Mouse (Mus musculus): ENCODE measurements around the gene AC170998.1. TPM values are rescaled to one million over a fixed set of nuclear protein-coding genes. Genes with fewer than 3 reads are reported as not detected.
"Not testable (repeated sequence)": the region's sequence is repeated elsewhere in the genome, so short reads cannot be mapped to it uniquely, and the experiment has no call there.

Gene AC170998.1
- total RNA-seq, 2 experiments from 2014 or later, result 2.2 to 3.6 TPM

GRCm38 (mm10) chr17:28743916-28744315 is 18.0 kb downstream of the AC170998.1 start:
- DNase-seq (ENCODE audit: low spot score in 2 of 2), result peak in 1 of 2 experiments; percentile 28
- intact Hi-C loops (cut with DNase I), result loop anchor here (2.0 kb wide), 2 partner anchors 119 to 131 kb away; no protein-coding TSS in a partner anchor

GRCm38 (mm10) chr17:28745773-28746172 is 19.9 kb downstream of the AC170998.1 start:
- intact Hi-C loops (cut with DNase I), result loop anchor here (2.0 kb wide), 1 partner anchor 129 kb away; no protein-coding TSS in a partner anchor
- peak in 1 of 2 experiments; percentile 80 for DNase-seq (ENCODE audit: low spot score in 2 of 2)

GRCm38 (mm10) chr17:28748001-28748400 is 22.1 kb downstream of the AC170998.1 start:
- no peak for DNase-seq (ENCODE audit: low spot score in 2 of 2)
- intact Hi-C loops (cut with DNase I), result loop anchor here (2.0 kb wide), 1 partner anchor 57 kb away; the partner anchor contains the start of genes Mapk14 and Slc26a8

GRCm38 (mm10) chr17:28750580-28750979 is 24.7 kb downstream of the AC170998.1 start:
- DNase-seq (ENCODE audit: low spot score in 2 of 2), result peak in 1 of 2 experiments; percentile 59
- intact Hi-C loops (cut with DNase I), result no loop called here

GRCm38 (mm10) chr17:28756447-28756846 is 30.6 kb downstream of the AC170998.1 start:
- intact Hi-C loops (cut with DNase I), result no loop called here
- DNase-seq (ENCODE audit: low spot score in 2 of 2), result no peak

- no peak for DNase-seq (ENCODE audit: low spot score in 2 of 2)
- intact Hi-C loops (cut with DNase I), result no loop called here
These were observed 31.6 kb downstream of the AC170998.1 start for GRCm38 (mm10) chr17:28757470-28757869.

GRCm38 (mm10) chr17:28760736-28761312 is 34.9 kb downstream of the AC170998.1 start:
- DNase-seq (ENCODE audit: low spot score in 2 of 2), result no peak
- intact Hi-C loops (cut with DNase I), result loop anchor here (5.0 kb wide), 1 partner anchor 36 kb away; no protein-coding TSS in a partner anchor

GRCm38 (mm10) chr17:28761871-28762270 is 36.0 kb downstream of the AC170998.1 start:
- peak; percentile 61 to 76 for DNase-seq (ENCODE audit: low spot score in 2 of 2)
- intact Hi-C loops (cut with DNase I), result loop anchor here (2.0 to 5.0 kb wide), 3 partner anchors 35 to 163 kb away; no protein-coding TSS in a partner anchor

- no peak for DNase-seq (ENCODE audit: low spot score in 2 of 2)
- intact Hi-C loops (cut with DNase I), result no loop called here
These were observed 40.3 kb downstream of the AC170998.1 start for GRCm38 (mm10) chr17:28766203-28766602.

- DNase-seq (ENCODE audit: low spot score in 2 of 2), result no peak
- intact Hi-C loops (cut with DNase I), result no loop called here
These were observed 41.1 kb downstream of the AC170998.1 start for GRCm38 (mm10) chr17:28766781-28767515.

GRCm38 (mm10) chr17:28769121-28769874 is 43.4 kb downstream of the AC170998.1 start, which contains the start of gene Mapk13:
Gene Mapk13 (plus strand): TSS chr17:28769297.
- intact Hi-C loops (cut with DNase I), result no loop called here
- no peak for DNase-seq (ENCODE audit: low spot score in 2 of 2)

- no peak for DNase-seq (ENCODE audit: low spot score in 2 of 2)
- intact Hi-C loops (cut with DNase I), result no loop called here
These were observed 44.1 kb downstream of the AC170998.1 start for GRCm38 (mm10) chr17:28769875-28770421.

GRCm38 (mm10) chr17:28771289-28771688 is 45.4 kb downstream of the AC170998.1 start:
- DNase-seq (ENCODE audit: low spot score in 2 of 2), result no peak
- intact Hi-C loops (cut with DNase I), result no loop called here

GRCm38 (mm10) chr17:28774303-28774702 is 48.4 kb downstream of the AC170998.1 start:
- intact Hi-C loops (cut with DNase I); DNase-seq (ENCODE audit: low spot score in 2 of 2): not testable (repeated sequence)

GRCm38 (mm10) chr17:28775161-28775560 is 49.3 kb downstream of the AC170998.1 start:
- intact Hi-C loops (cut with DNase I), result no loop called here
- no peak for DNase-seq (ENCODE audit: low spot score in 2 of 2)

Other genes starting within 250 kb of the AC170998.1 start
- 10 to 100 TPM; 46.4 to 53.2 TPM for gene Fkbp5, start 208.6 kb upstream of the AC170998.1 start, total RNA-seq (2021)
- not detected for gene Armc12, start 195.3 kb upstream of the AC170998.1 start, total RNA-seq (2021)
- gene Clpsl2, start 176.7 kb upstream of the AC170998.1 start, total RNA-seq (2021), result not detected
- not detected for gene Clps, start 165.3 kb upstream of the AC170998.1 start, total RNA-seq (2021)
- 1 to 10 TPM; 1.4 to 2.8 TPM for gene Lhfpl5, start 150.4 kb upstream of the AC170998.1 start, total RNA-seq (2021)
- 100 to 1,000 TPM in 1 of 2 experiments, 10 to 100 TPM in 1; 99.9 to 101 TPM for gene Srpk1, start 103.4 kb upstream of the AC170998.1 start, total RNA-seq (2021)
- 1 to 10 TPM; 6.6 to 8.0 TPM for gene Slc26a8, start 35.9 kb upstream of the AC170998.1 start, total RNA-seq (2021)
- 10 to 100 TPM; 91.8 to 92.8 TPM for gene Mapk14, start 34.8 kb upstream of the AC170998.1 start, total RNA-seq (2021)
- gene Mapk13, start 43.2 kb downstream of the AC170998.1 start, total RNA-seq (2021), result 1 to 10 TPM; 1.0 to 1.2 TPM
- gene Brpf3, start 75.0 kb downstream of the AC170998.1 start, total RNA-seq (2021), result 10 to 100 TPM; 47.2 to 54.7 TPM
- gene Pnpla1, start 132.3 kb downstream of the AC170998.1 start, total RNA-seq (2021), result under 1 TPM; 0.46 to 0.57 TPM
- gene 4930539E08Rik, start 189.2 kb downstream of the AC170998.1 start, total RNA-seq (2021), result 10 to 100 TPM in 1 of 2 experiments, 1 to 10 TPM in 1; 9.5 to 11.4 TPM
- not detected for gene Pxt1, start 217.8 kb downstream of the AC170998.1 start, total RNA-seq (2021)
- 10 to 100 TPM; 74.0 to 77.4 TPM for gene Kctd20, start 225.9 kb downstream of the AC170998.1 start, total RNA-seq (2021)

All from left cerebral cortex, postnatal 25 days (tissue).